Mouse (Mus musculus) splenic B cell, adult 2 months (primary cell): ENCODE measurements around the gene Ccn1.

Experiments used
- DNase-seq: peaks from one replicate; pipeline ENCODE4 v3.0.0-alpha.2; 2011; ENCODE audit warnings: low read depth, low spot score
- H3K27me3 ChIP-seq: 2 replicates; pipeline ENCODE4 v1.6.1; 2012; ENCODE audit warnings: mild to moderate bottlenecking, low read length, moderate library complexity, mixed read lengths; ENCODE audit not compliant: control insufficient read depth, poor library complexity, insufficient read depth, severe bottlenecking
- H3K36me3 ChIP-seq: 2 replicates; pipeline ENCODE4 v1.6.1; 2012; ENCODE audit warnings: mild to moderate bottlenecking, low read length, moderate library complexity, mixed read lengths; ENCODE audit not compliant: control insufficient read depth, poor library complexity, insufficient read depth, severe bottlenecking

The Ccn1 gene

DNA sequence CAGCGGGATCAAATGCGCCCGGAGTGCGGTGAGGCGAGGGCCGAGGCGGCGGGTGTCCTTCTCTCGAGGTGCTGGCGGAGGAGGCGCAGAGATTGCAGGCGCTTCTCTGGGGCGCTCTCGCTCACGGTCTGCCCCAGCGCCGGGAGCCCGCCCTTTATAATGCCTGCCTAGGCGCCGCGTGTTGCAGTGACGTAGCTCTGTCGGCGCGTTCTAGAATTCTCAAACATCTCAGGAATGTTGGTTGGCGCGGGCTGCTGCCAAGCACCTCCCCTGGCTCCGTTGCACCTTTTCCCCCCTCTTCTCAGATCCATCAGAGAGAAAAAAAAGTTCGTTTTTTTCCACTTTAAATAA lies at the start of gene Ccn1:
Gene Ccn1 (minus strand): TSS at position 130 of the 351 bp plus-strand sequence.
- DNase-seq = no peak
- no peaks in the 10 kb centered on the region for H3K27me3 ChIP-seq
- no peaks in the 10 kb centered on the region for H3K36me3 ChIP-seq

DNA sequence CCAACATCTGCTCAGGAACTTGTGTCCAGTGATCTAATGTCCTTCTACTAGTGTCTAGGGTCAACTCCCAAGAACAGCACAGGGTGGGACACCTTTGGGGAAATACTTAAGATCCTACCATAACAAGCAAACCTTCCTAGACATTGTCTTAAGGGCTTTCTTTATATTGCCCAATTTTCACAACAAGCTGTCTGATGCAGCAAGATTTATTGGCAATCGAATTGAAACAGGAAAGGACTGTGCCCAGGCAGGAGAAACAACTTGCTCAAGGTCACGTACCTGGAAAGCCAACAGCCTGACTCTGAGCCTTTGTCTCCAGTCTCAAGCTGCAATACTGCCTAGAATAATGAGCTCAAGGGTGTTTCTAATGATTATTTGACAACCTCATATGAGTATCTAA lies 43.6 kb upstream of the Ccn1 start:
- H3K36me3 ChIP-seq = no peaks in the 10 kb centered on the region

DNA sequence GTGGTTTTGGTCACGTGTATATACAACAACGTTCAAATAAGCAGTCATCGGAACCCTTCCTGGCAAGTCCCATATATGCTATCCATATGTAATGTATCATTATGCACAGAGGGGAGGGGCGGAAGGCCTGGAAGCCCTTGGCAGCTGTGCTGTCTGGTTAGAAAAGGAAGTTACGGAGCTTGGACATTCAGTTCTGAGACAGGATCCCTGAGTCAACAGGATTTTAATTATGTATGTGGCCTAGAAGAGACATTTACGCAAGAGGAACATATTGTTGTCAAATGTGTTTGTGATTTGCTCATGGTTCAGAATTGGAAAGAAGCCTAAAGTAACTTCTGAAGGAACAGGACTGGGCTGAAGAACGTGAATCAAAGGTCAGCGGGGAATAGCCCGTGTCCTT lies 42.3 kb upstream of the Ccn1 start:
- DNase-seq = no peak
- H3K27me3 ChIP-seq = no peaks in the 10 kb centered on the region
- no peaks in the 10 kb centered on the region for H3K36me3 ChIP-seq

More for the DNA sequence above, 43.6 kb upstream of the Ccn1 start:
- DNase-seq = no peak
- H3K27me3 ChIP-seq = no peaks in the 10 kb centered on the region

DNA sequence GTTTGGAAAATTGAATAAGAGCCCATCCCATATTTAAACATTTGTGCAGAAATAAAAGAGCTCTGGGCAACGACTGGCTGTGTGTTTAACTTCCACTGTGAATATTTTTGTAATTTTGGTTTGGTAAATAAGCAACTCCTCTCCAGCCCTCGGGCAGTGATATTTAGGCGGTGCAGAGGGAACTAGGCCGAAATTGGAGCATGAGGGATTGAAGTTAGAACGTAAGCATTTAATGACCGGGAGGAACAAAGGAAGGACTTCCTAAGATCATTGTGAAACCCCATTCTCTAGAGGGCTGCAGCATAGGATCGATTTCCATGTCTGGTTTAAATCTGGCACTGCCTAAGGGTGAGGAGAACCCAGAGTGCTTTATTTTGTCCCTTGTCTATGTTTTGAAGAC lies 41.6 kb upstream of the Ccn1 start:
- DNase-seq = no peak
- Histone ChIP-seq H3K27me3 (no peaks in the 10 kb centered on the region), H3K36me3 (no peaks in the 10 kb centered on the region)

DNA sequence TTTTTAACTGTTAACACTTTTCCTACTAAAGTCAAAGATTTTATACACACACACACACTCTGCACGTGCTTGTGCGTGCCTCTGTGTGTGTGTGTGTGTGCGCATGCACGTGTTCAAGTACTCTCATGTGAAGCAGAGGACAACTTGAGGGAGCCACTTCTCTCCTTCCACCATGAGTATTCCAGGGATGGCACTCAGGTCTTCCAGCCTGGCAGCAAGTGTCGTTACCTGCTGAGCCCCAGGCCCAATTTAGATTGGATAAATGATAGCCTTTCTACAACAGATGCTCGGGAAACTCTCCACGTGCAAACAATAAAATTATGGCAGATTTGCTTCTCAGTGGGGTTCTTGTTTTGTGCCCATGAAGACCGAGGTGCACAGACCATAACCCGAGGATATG lies 39.5 kb upstream of the Ccn1 start:
- Histone ChIP-seq H3K27me3 (no peaks in the 10 kb centered on the region), H3K36me3 (no peaks in the 10 kb centered on the region)
- DNase-seq = no peak

DNA sequence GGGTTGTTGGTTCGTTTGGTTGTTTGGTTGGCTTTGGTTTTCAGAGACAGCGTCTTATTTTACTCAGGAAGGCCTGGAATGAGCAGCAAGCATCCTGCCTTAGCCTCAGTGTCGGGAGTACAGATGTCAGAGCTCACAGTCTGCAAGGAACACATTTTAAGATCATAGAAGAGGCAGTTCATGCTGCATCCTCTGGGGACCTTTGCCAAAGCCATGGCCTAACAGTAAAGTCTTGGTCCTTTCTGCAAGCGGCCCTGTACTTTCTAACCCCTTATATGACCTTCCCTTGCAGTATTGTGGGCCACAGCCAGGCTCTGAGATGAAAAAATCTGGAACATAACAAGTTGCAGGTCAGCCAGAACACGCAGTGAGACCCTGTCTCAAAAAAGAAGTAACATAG lies 38.1 kb upstream of the Ccn1 start:
- Histone ChIP-seq H3K27me3 (no peaks in the 10 kb centered on the region), H3K36me3 (no peaks in the 10 kb centered on the region)
- no peak for DNase-seq

DNA sequence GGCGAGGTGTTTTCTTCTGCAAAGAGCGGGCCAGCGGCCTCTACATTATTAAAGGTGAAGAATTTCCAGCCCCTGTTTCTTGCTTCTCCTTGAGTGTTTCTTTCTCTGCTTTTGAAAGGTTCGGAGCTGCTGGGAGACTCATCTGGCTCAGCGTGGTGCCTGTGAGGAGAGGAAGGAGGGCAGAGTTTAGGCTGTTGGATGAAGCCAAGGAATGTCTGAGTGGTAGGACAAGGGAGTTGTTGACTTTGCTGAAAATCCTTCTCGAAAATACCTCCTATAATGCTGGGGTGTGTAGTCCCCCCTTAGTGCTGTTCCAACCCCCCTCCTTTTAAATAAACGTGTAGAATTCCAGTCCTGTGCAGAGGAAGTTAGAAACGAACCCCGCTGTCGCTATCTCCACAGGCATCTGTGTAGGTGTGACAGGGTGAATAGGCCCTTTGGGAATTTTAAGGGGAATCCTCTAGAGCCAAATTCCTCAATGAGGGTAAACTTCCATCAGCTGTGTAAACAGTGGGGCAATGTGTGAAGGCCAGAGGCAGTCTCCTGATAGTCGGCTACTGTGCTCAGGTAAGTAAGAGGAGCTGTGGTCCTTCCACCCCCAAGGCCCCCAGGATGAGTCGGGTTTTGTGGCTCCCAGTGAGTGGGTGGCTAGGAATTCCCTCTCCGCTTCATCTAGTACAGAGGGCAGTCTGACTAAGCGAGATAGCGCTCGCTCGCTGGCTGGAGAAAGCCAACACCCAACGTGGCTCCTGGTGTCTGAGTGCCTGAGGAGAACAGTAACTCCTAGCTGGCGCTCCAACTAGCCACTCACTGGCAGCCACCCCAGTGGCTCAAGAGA lies 35.0 kb upstream of the Ccn1 start:
- Histone ChIP-seq H3K27me3 (no peaks in the 10 kb centered on the region), H3K36me3 (no peaks in the 10 kb centered on the region)
- DNase-seq = no peak

DNA sequence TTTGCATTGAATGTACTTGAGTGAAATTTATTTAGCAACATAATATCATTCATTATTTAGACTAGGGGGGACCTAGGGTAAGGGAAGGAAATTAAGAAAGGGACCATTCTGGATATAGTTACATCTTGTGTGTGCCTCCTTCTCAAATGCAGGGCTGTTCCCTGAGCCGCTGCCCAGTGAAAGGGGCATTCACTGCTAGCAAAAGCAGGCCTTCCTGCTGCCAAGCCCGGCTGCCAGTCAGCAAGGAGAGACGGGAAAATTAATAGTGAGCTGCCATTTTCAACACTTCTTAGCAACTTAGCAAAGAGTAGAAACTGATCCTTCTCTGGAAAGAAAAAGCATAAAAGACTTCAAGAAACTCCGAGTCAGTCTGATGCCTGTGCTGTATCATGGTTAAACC lies 34.4 kb upstream of the Ccn1 start:
- DNase-seq = no peak
- no peaks in the 10 kb centered on the region for H3K27me3 ChIP-seq
- no peaks in the 10 kb centered on the region for H3K36me3 ChIP-seq

DNA sequence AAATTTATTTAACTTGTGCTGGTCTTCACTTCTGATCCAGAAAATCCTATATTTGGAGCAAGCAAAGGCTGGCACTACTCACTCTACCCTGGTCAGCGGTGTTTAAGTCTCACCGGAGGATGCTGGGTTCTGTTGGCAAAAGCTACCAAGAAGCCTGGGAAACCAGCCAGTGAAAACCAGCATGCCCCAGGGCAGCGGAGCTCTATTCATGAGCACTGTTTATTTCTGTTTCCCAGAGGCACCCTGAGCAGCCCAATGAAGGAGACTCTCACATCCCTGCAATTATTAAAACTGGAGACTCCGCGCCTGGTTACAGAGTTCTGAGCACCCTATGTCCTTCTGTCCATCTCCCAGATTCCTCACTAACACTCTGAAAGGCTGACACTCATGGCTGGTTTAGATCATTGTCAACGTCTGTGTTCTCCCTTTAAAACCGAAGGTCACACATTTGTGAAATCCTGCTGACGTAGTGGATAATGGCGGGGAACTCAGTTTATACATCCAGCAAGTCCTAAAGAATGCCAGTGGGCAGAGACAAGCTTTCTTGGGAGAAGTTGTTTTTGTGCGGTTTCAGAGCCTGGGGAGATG lies 31.7 kb upstream of the Ccn1 start:
- no peak for DNase-seq
- Histone ChIP-seq H3K27me3 (no peaks in the 10 kb centered on the region), H3K36me3 (no peaks in the 10 kb centered on the region)

DNA sequence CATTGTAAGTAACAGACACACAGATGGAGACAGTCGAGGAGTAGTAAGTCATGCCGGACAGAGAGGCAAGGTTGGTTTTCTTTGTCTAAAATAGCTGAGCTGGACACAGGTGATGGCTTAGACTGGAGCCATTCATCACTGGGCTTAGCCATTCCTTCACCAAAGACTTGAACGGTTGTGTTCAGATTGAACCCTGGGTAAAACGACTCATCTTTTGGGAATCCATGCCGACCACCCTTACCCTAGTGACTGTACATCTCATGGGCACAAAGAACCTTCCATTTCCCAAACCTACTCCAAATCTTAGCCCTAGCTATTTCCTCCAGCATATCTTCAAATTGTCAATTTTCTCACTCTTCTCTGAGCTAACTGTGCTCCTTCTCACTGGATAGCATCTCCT lies 30.9 kb upstream of the Ccn1 start:
- Histone ChIP-seq H3K36me3 (no peaks in the 10 kb centered on the region), H3K27me3 (no peaks in the 10 kb centered on the region)
- no peak for DNase-seq

DNA sequence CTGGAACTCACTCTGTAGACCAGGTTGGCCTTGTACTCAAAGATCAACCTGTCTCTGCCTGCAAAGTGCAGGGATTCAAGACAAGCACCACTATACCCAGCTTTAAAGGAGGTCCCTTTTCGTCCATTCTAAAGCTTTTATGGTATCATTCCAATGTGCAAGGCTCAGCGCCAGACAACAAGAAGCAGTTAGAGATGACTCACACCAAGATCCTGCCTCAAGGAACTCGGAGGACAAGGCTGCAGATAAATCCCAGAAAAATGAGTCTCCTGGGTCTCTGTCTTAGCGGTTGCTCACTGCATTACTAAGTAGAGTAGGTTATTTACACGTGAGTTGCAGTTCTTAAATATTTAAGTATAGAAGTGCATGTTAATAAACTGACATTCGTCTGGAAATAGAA lies 26.4 kb upstream of the Ccn1 start:
- Histone ChIP-seq H3K36me3 (no peaks in the 10 kb centered on the region), H3K27me3 (no peaks in the 10 kb centered on the region)
- no peak for DNase-seq

DNA sequence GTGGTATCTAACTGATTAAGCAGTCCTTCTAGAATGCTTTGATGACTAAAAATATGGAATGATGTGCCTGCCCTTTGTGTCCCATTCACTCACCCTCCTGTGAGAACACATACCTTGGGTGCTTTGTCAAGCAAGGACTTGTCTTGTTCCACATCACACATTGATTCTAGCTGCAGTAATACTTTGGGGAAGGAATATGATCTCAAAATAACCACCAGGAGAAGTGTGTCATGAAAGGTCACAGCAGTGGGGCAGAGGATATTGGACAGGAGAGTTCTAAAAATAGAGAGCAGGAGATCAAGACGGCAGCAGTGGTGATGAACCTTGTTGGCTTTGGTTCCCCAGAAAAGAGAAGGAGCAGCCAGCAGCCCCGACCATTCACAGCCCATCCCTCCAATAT lies 25.0 kb upstream of the Ccn1 start:
- Histone ChIP-seq H3K36me3 (no peaks in the 10 kb centered on the region), H3K27me3 (no peaks in the 10 kb centered on the region)
- no peak for DNase-seq

DNA sequence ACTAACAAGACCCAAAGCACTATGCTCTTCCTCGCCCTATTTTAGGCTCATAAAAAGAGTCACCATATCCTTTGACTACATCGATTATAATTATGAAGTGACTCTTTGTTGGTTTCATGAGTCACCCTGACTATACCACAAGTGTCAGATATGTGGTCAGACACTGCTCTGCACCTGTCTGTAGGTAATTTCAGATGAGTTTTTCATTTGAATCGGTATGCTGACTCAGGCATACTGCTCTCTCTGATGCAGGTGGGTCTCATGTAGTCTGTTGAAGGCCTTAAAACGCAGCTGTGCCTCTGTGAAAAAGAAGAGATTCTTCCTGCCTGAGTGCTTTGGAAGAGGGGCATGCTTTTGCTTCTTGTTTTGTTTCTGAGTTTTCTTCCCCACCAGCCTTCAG lies 16.6 kb upstream of the Ccn1 start:
- DNase-seq = no peak
- H3K27me3 ChIP-seq = no peaks in the 10 kb centered on the region
- no peaks in the 10 kb centered on the region for H3K36me3 ChIP-seq

DNA sequence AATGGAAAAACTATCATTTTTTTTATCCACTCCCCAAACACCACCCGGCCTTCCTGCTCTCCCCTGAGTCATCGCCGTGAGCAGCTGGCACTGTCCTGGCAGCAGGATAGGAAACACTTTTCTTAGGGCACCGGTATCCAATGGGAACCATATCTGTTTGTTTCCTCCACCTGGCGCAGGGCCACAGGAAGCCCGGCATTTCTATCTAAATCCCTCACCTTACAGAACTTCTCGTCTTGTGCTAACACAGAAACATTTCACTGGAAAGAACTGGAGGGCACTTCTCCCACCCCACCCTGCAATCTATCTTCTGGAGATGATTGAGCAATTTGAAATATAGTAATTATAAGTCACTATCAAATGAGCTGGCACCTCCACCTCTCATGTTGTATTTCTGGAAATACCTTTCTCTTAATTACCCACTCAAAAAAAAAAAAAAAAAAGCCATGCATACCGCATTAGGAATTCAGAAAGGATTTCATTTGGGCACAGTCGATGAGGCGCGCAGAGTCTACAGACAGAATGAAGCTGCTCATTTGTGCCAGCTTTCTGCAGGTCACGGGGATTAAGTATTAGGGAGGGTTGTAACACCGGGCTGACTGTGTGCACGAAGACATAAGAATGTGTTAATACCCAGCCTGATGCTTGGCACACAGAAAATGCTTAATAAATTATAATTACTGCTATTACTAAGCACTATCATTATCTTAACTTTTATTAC lies 7.4 kb upstream of the Ccn1 start:
- H3K36me3 ChIP-seq = no peaks in the 10 kb centered on the region
- DNase-seq = no peak
- H3K27me3 ChIP-seq = no peaks in the 10 kb centered on the region

DNA sequence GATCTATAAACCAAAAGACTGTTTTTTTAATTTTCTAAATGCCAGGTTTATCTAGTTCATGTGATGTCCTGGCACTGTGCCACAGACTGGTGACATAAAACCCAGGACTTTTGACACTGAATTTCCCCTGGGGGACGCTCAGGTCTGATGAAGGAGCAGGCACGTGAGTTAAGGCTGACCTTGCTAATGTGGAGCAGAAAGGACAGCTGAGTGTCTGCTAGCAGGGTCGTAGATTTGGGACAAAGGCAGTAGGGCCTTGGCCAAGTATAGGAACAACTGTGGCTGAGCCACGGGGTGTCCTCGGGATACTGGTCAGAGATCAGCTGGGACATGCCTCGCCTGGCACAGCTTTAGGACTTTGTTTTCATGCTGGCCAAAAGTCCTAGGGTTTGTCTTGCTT lies 5.2 kb upstream of the Ccn1 start:
- no peak for DNase-seq
- no peaks in the 10 kb centered on the region for H3K36me3 ChIP-seq
- H3K27me3 ChIP-seq = no peaks in the 10 kb centered on the region
